27 mouse cellular contexts compared by ENCODE assay signal in the genomic region with DNA sequence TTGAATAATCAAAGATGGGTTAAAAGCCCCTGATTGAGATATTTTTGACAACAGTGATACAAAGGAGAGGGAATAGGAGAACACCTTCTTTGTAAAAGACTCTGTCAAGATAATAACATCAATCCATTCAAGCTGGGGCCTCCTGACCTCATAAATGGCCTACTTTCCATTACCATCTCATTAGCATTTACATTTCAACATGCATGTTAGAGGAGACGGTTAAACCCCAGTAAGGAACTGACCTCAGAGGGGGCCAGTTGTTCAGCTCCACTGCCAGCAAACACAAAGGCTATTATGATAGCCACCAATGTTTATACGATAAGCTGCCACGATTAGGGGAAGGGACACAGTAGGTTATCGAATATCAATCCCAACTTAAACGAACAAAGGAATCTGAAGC. TPM values are rescaled to one million over a fixed set of nuclear protein-coding genes. Genes with fewer than 3 reads are reported as not detected.
DNase-seq lines count a peak whose midpoint lies in the region; ATAC-seq lines count a peak whose summit lies in the region.
"Had no signal": no experiment of that assay in that cellular context is flagged by ENCODE, and none has a peak within 500 bp of the region (broad histone marks: within the 10 kb centered on the region; RNA-seq: fewer than 3 reads in every experiment).

No protein-coding gene starts in this region.

- H3K9me3 ChIP-seq in hindbrain, embryonic 11.5 days (ENCODE audit: control insufficient read depth, low read length), result no peaks in the 10 kb centered on the region
- H3K9me3 ChIP-seq in hindbrain, embryonic 13.5 days, result no peaks in the 10 kb centered on the region
- H3K9me3 ChIP-seq in intestine, embryonic 15.5 days, result no peaks in the 10 kb centered on the region
- H3K9me3 ChIP-seq: embryonic facial prominence, embryonic 10.5 days; embryonic facial prominence, embryonic 13.5 days; forebrain, embryonic 12.5 days; heart, embryonic 10.5 days; heart, embryonic 13.5 days had no signal

- H3K27me3 ChIP-seq in hindbrain, embryonic 11.5 days (ENCODE audit: control insufficient read depth, insufficient read depth, low read length), result no peaks in the 10 kb centered on the region
- no peaks in the 10 kb centered on the region for H3K27me3 ChIP-seq in hindbrain, embryonic 13.5 days
- no peaks in the 10 kb centered on the region for H3K27me3 ChIP-seq in intestine, embryonic 15.5 days (replicated peaks)
- H3K27me3 ChIP-seq: embryonic facial prominence, embryonic 13.5 days; forebrain, embryonic 12.5 days; heart, embryonic 13.5 days had no signal

- no peaks in the 10 kb centered on the region for H3K36me3 ChIP-seq in hindbrain, embryonic 11.5 days (ENCODE audit: control insufficient read depth, insufficient read depth, low read length)
- no peaks in the 10 kb centered on the region for H3K36me3 ChIP-seq in hindbrain, embryonic 13.5 days
- no peaks in the 10 kb centered on the region for H3K36me3 ChIP-seq in intestine, embryonic 15.5 days
- H3K36me3 ChIP-seq: embryonic facial prominence, embryonic 10.5 days; embryonic facial prominence, embryonic 13.5 days; forebrain, embryonic 12.5 days; heart, embryonic 10.5 days; heart, embryonic 13.5 days had no signal

- no peak overlapping the region for H3K4me2 ChIP-seq in hindbrain, embryonic 11.5 days (replicated peaks; ENCODE audit: low read depth, low read length)
- no peak overlapping the region for H3K4me2 ChIP-seq in hindbrain, embryonic 13.5 days
- no peak overlapping the region for H3K4me2 ChIP-seq in intestine, embryonic 15.5 days (replicated peaks)
- H3K4me2 ChIP-seq: embryonic facial prominence, embryonic 13.5 days; forebrain, embryonic 12.5 days; heart, embryonic 13.5 days; hindbrain, embryonic 14.5 days had no signal

- DNase-seq in embryo, embryonic 10.5 days (ENCODE audit: low spot score), result peak; percentile 3
- no peak for DNase-seq in embryo, embryonic 10 days (ENCODE audit: low spot score)
- DNase-seq in hindbrain, embryonic 11.5 days (ENCODE audit: low spot score), result peak; percentile 19
- DNase-seq in retina, embryonic 14.5 days (ENCODE audit: low spot score), result peak; percentile 79
- DNase-seq: adrenal gland, adult 8-10 months; adrenal gland, postnatal 25 days; cerebellum, adult 2 months; cerebellum, adult 9-11 months; cerebellum, postnatal 25 days; gastrocnemius, postnatal 10 days; gastrocnemius, postnatal 36 days; heart, adult 2 months; heart, postnatal 14 days; heart, postnatal 4 days; kidney, adult 11 months had no signal

- WGBS in hindbrain, embryonic 11.5 days, result 21% methylated on average over 5 of the region's 5 CpGs
- WGBS in hindbrain, embryonic 13.5 days, result 19% methylated on average over 5 of the region's 5 CpGs
- WGBS in intestine, embryonic 15.5 days, result 76% methylated on average over 5 of the region's 5 CpGs

- no peak overlapping the region for H3K9ac ChIP-seq in hindbrain, embryonic 11.5 days (ENCODE audit: low read depth, low read length)
- H3K9ac ChIP-seq in hindbrain, embryonic 13.5 days, result no peak overlapping the region
- H3K9ac ChIP-seq in intestine, embryonic 15.5 days, result no peak overlapping the region
- H3K9ac ChIP-seq: embryonic facial prominence, embryonic 13.5 days; forebrain, embryonic 12.5 days; heart, embryonic 13.5 days; hindbrain, embryonic 14.5 days had no signal

- ATAC-seq in hindbrain, embryonic 11.5 days (ENCODE audit: low FRiP score), result peak; percentile 47; the same call in 1 of the 2 replicates
- no peak for ATAC-seq in hindbrain, embryonic 13.5 days (ENCODE audit: low FRiP score)
- ATAC-seq in intestine, embryonic 15.5 days, result no peak
- ATAC-seq: activated CD4-positive, CD25-positive, alpha-beta regulatory T cell, adult 4 months; forebrain, embryonic 16.5 days had no signal

- no peak overlapping the region for H3K4me3 ChIP-seq in hindbrain, embryonic 11.5 days (ENCODE audit: low read depth, low read length)
- no peak overlapping the region for H3K4me3 ChIP-seq in hindbrain, embryonic 13.5 days
- no peak overlapping the region for H3K4me3 ChIP-seq in intestine, embryonic 15.5 days (replicated peaks)
- H3K4me3 ChIP-seq: embryonic facial prominence, embryonic 10.5 days; embryonic facial prominence, embryonic 13.5 days; erythroblast, embryonic 14.5 days; forebrain, embryonic 12.5 days; heart, adult 2 months; heart, embryonic 10.5 days; heart, embryonic 13.5 days had no signal

- no peak overlapping the region for H3K27ac ChIP-seq in hindbrain, embryonic 11.5 days (ENCODE audit: low read depth, low read length)
- H3K27ac ChIP-seq in hindbrain, embryonic 13.5 days, result no peak overlapping the region
- H3K27ac ChIP-seq in intestine, embryonic 15.5 days, result no peak overlapping the region
- H3K27ac ChIP-seq: embryonic facial prominence, embryonic 10.5 days; embryonic facial prominence, embryonic 13.5 days; forebrain, embryonic 12.5 days; heart, adult 2 months; heart, embryonic 10.5 days; heart, embryonic 13.5 days; hindbrain, embryonic 14.5 days had no signal

- H3K4me1 ChIP-seq in hindbrain, embryonic 11.5 days (replicated peaks; ENCODE audit: control insufficient read depth, insufficient read depth, low read length), result no peaks in the 10 kb centered on the region; the same call in 1 of the 2 replicates
- no peaks in the 10 kb centered on the region for H3K4me1 ChIP-seq in hindbrain, embryonic 13.5 days (replicated peaks)
- no peaks in the 10 kb centered on the region for H3K4me1 ChIP-seq in intestine, embryonic 15.5 days (replicated peaks)
- H3K4me1 ChIP-seq: embryonic facial prominence, embryonic 10.5 days; embryonic facial prominence, embryonic 13.5 days; forebrain, embryonic 12.5 days; heart, embryonic 10.5 days; heart, embryonic 13.5 days had no signal

RNA-seq across cellular contexts. Expression of a gene that starts 15.8 kb away (rescaled TPM):
- polyA plus RNA-seq in hindbrain, embryonic 11.5 days (2014; fragmentation: Nextera tagmentation; extraction: Ambion mirVana), result 1.2 and 2.0 TPM in 2 replicates
- 1.4 and 2.5 TPM in 2 replicates for polyA plus RNA-seq in hindbrain, embryonic 13.5 days (2015; fragmentation: Nextera tagmentation; extraction: Ambion mirVana)
- not detected in 2 replicates for polyA plus RNA-seq in intestine, embryonic 15.5 days (2015; fragmentation: Nextera tagmentation; extraction: Ambion mirVana)
- polyA plus RNA-seq: activated CD4-positive, CD25-positive, alpha-beta regulatory T cell, adult 4 months; embryonic facial prominence, embryonic 13.5 days; erythroblast, embryonic 14.5 days; heart, embryonic 10.5 days; heart, embryonic 13.5 days; intestine, embryonic 14.5 days had no signal

RNA-seq across cellular contexts. Expression of a gene that starts 50.4 kb away (rescaled TPM):
- polyA plus RNA-seq in hindbrain, embryonic 11.5 days (2014; fragmentation: Nextera tagmentation; extraction: Ambion mirVana), result 9.5 and 15.1 TPM in 2 replicates
- 4.0 and 4.5 TPM in 2 replicates for polyA plus RNA-seq in hindbrain, embryonic 13.5 days (2015; fragmentation: Nextera tagmentation; extraction: Ambion mirVana)
- polyA plus RNA-seq in intestine, embryonic 15.5 days (2015; fragmentation: Nextera tagmentation; extraction: Ambion mirVana), result 4.0 and 4.4 TPM in 2 replicates
